Mouse (Mus musculus) thymus, adult 2 months (tissue): ENCODE measurements around the gene Aldoart2. TPM values are rescaled to one million over a fixed set of nuclear protein-coding genes. Genes with fewer than 3 reads are reported as not detected.

ENCODE experiments used
- DNase-seq: peaks from one replicate; pipeline ENCODE4 v3.0.0; 2021
- H3K27ac ChIP-seq: fragments of 200-500 bp; 2 replicates; pipeline ENCODE4 v1.5.1; 2012; ENCODE audit warnings: low read length, control low read depth; ENCODE audit not compliant: control insufficient read depth, insufficient read depth
- H3K27me3 ChIP-seq: fragments of 200-500 bp; 2 replicates; pipeline ENCODE4 v1.6.1; 2012; ENCODE audit warnings: mild to moderate bottlenecking, low read length, moderate library complexity, mixed read lengths; ENCODE audit not compliant: control insufficient read depth, insufficient read depth
- H3K36me3 ChIP-seq: fragments of 200-500 bp; 2 replicates; pipeline ENCODE4 v1.6.1; 2012; ENCODE audit warnings: mild to moderate bottlenecking, low read length, moderate library complexity; ENCODE audit not compliant: control insufficient read depth, insufficient read depth
- H3K4me1 ChIP-seq: fragments of 200-500 bp; replicated peaks from 2 replicates; pipeline ENCODE4 v1.6.1; 2012; ENCODE audit warnings: low read length; ENCODE audit not compliant: control insufficient read depth, insufficient read depth
- H3K4me3 ChIP-seq: fragments of 200-500 bp; 2 replicates; pipeline ENCODE4 v1.5.1; 2012; ENCODE audit warnings: mild to moderate bottlenecking, low read length, control low read depth, moderate library complexity; ENCODE audit not compliant: control insufficient read depth, insufficient read depth
- CTCF ChIP-seq: fragments of 200-500 bp; IDR thresholded peaks from 2 replicates; pipeline ENCODE4 v1.5.1; 2012; ENCODE audit warnings: mild to moderate bottlenecking, control low read depth, low read length, moderate library complexity, borderline replicate concordance; ENCODE audit not compliant: control insufficient read depth, poor library complexity, insufficient read depth; ENCODE audit errors: extremely low read depth
- POLR2A ChIP-seq: fragments of 200-500 bp; IDR thresholded peaks from 2 replicates; pipeline ENCODE4 v1.6.1; 2012; ENCODE audit warnings: mild to moderate bottlenecking, low read length, control low read depth, moderate library complexity; ENCODE audit not compliant: control insufficient read depth, poor library complexity, insufficient read depth; ENCODE audit errors: extremely low read depth
- WGBS: fragments of 180-500 bp; shearing (Covaris S2); methylation state at CpG from one replicate; pipeline ENCODE4 v1.1.7; 2018; 5-methylcytosine and 5-hydroxymethylcytosine counted together
- polyA plus RNA-seq: library from polyadenylated mRNA; depleted of rRNA; stranded (reverse); fragments of >200 nt; gene quantifications from 2 replicates; pipeline ENCODE4 v1.2.3, GENCODE M21; 2012; rRNA removed

Aldoart2 gene
- 0.09 and 0.11 TPM in 2 replicates for polyA plus RNA-seq

- H3K27ac ChIP-seq = no peak within 1 kb of the TSS
- no peaks in the 10 kb centered on the region for H3K4me1 ChIP-seq
- H3K36me3 ChIP-seq = no peaks in the 10 kb centered on the region
- TF ChIP-seq CTCF = no peak
- no peak for TF ChIP-seq POLR2A
- WGBS = 98% methylated on average over 19 of the region's 19 CpGs
- DNase-seq = no peak
- H3K4me3 ChIP-seq = no peak within 1 kb of the TSS
- H3K27me3 ChIP-seq = no peaks in the 10 kb centered on the region
Measured at GRCm38 (mm10) chr12:55565206-55565605, at the start of gene Aldoart2. Gene Aldoart2 (plus strand): TSS chr12:55565239.

GRCm38 (mm10) chr12:55518061-55518738 lies 46.8 kb upstream of the Aldoart2 start:
- DNase-seq = peak; percentile 36
- no peaks in the 10 kb centered on the region for H3K36me3 ChIP-seq

GRCm38 (mm10) chr12:55526983-55527752 lies 37.9 kb upstream of the Aldoart2 start:
- no peaks in the 10 kb centered on the region for H3K36me3 ChIP-seq
- H3K27me3 ChIP-seq = no peaks in the 10 kb centered on the region
- no peaks in the 10 kb centered on the region for H3K4me1 ChIP-seq
- no peak overlapping the region for H3K27ac ChIP-seq
- no peak for DNase-seq
- WGBS = 76% methylated on average over 15 of the region's 15 CpGs
- TF ChIP-seq CTCF (no peak), POLR2A (no peak)
- H3K4me3 ChIP-seq = no peak overlapping the region

More at GRCm38 (mm10) chr12:55518061-55518738, 46.8 kb upstream of the Aldoart2 start:
- peak; percentile 76 for TF ChIP-seq CTCF
- no peak for TF ChIP-seq POLR2A
- Histone ChIP-seq H3K27me3 (no peaks in the 10 kb centered on the region), H3K27ac (no peak overlapping the region), H3K4me1 (no peaks in the 10 kb centered on the region), H3K4me3 (no peak overlapping the region)
- 66% methylated on average over 15 of the region's 15 CpGs for WGBS

- H3K4me3 ChIP-seq = no peak overlapping the region
- H3K27ac ChIP-seq = no peak overlapping the region
- DNase-seq = no peak
- H3K27me3 ChIP-seq = no peaks in the 10 kb centered on the region
- no peaks in the 10 kb centered on the region for H3K4me1 ChIP-seq
- WGBS = 18% methylated on average over 14 of the region's 14 CpGs
- H3K36me3 ChIP-seq = no peaks in the 10 kb centered on the region
- TF ChIP-seq CTCF = no peak
Measured at GRCm38 (mm10) chr12:55536537-55537135, 28.4 kb upstream of the Aldoart2 start.

GRCm38 (mm10) chr12:55537742-55538141 lies 27.3 kb upstream of the Aldoart2 start:
- no peak for TF ChIP-seq POLR2A
- no peak for TF ChIP-seq CTCF
- no peaks in the 10 kb centered on the region for H3K4me1 ChIP-seq
- H3K36me3 ChIP-seq = no peaks in the 10 kb centered on the region
- DNase-seq = no peak
- WGBS = 85% methylated on average over 7 of the region's 7 CpGs
- H3K27me3 ChIP-seq = no peaks in the 10 kb centered on the region
- no peak overlapping the region for H3K27ac ChIP-seq
- H3K4me3 ChIP-seq = no peak overlapping the region

- WGBS = 94% methylated on average over 1 of the region's 1 CpGs
- Histone ChIP-seq H3K27ac (no peak overlapping the region), H3K4me3 (no peak overlapping the region), H3K36me3 (no peaks in the 10 kb centered on the region), H3K27me3 (no peaks in the 10 kb centered on the region), H3K4me1 (no peaks in the 10 kb centered on the region)
- no peak for DNase-seq
- no peak for TF ChIP-seq CTCF
- no peak for TF ChIP-seq POLR2A
Measured at GRCm38 (mm10) chr12:55538328-55538971, 26.6 kb upstream of the Aldoart2 start.
